Mouse (Mus musculus) lung, adult 2 months (tissue): Measurements from ENCODE around the gene Prdm2.

ENCODE experiments used
- CTCF ChIP-seq: fragments of 200-500 bp; IDR thresholded peaks from 2 replicates; pipeline ENCODE4 v1.5.1; 2011; ENCODE audit warnings: mild to moderate bottlenecking, low read length, control low read depth; ENCODE audit not compliant: insufficient read depth
- POLR2A ChIP-seq: fragments of 200-500 bp; IDR thresholded peaks from 2 replicates; pipeline ENCODE4 v1.6.1; 2011; ENCODE audit warnings: low read depth, mild to moderate bottlenecking, control low read depth, low read length, borderline replicate concordance; ENCODE audit errors: extremely low read depth

GRCm38 (mm10) chr4:143219316-143219751, 6.5 kb upstream of the Prdm2 start:
- TF ChIP-seq CTCF: no peak
- TF ChIP-seq POLR2A: no peak
